Mouse (Mus musculus) heart, embryonic 12.5 days (tissue): ENCODE data around the gene Ncoa1. TPM values are rescaled to one million over a fixed set of nuclear protein-coding genes. Genes with fewer than 3 reads are reported as not detected.
A peak's percentile ranks its signal among the peaks of the same experiment; 100 is the strongest.
"Not testable (repeated sequence)": the region's sequence is repeated elsewhere in the genome, so short reads cannot be mapped to it uniquely, and the experiment has no call there.

ENCODE experiments used
- ATAC-seq: fragments of 200-750 bp; cut with Nextera tagmentation; 2 replicates; pipeline ENCODE4 v1.8.0; 2017; ENCODE audit warnings: moderate TSS enrichment, moderate library complexity; ENCODE audit not compliant: insufficient number of reproducible peaks, low FRiP score
- H3K27ac ChIP-seq: fragments of 300-500 bp; sonication (generic); 2 replicates; pipeline ENCODE4 v1.5.1; 2016; ENCODE audit warnings: mild to moderate bottlenecking, moderate library complexity; ENCODE audit not compliant: poor library complexity, severe bottlenecking
- H3K27me3 ChIP-seq: fragments of 300-500 bp; sonication (generic); replicated peaks from 2 replicates; pipeline ENCODE4 v1.6.1; 2016; ENCODE audit warnings: mild to moderate bottlenecking, moderate library complexity
- H3K36me3 ChIP-seq: fragments of 300-500 bp; sonication (generic); 2 replicates; pipeline ENCODE4 v1.6.1; 2016; ENCODE audit warnings: mild to moderate bottlenecking, moderate library complexity
- H3K4me1 ChIP-seq: fragments of 300-500 bp; sonication (generic); replicated peaks from 2 replicates; pipeline ENCODE4 v1.6.1; 2016; ENCODE audit warnings: mild to moderate bottlenecking
- H3K4me2 ChIP-seq: fragments of 300-500 bp; sonication (generic); 2 replicates; pipeline ENCODE4 v1.6.1; 2016; ENCODE audit warnings: mild to moderate bottlenecking, moderate library complexity
- H3K4me3 ChIP-seq: fragments of 300-500 bp; sonication (generic); 2 replicates; pipeline ENCODE4 v1.5.1; 2016; ENCODE audit warnings: mild to moderate bottlenecking
- H3K9ac ChIP-seq: fragments of 300-500 bp; sonication (generic); 2 replicates; pipeline ENCODE4 v1.6.1; 2016; ENCODE audit warnings: mild to moderate bottlenecking, moderate library complexity
- H3K9me3 ChIP-seq: fragments of 300-500 bp; sonication (generic); replicated peaks from 2 replicates; pipeline ENCODE4 v1.6.1; 2016; ENCODE audit warnings: mild to moderate bottlenecking, moderate library complexity
- WGBS: fragments of 180-500 bp; shearing (Covaris S2); methylation state at CpG from one replicate; pipeline ENCODE4 v1.1.7; 2016; 5-methylcytosine and 5-hydroxymethylcytosine counted together
- polyA plus RNA-seq: library from polyadenylated mRNA; unstranded; fragments of >200 nt; fragmentation: Nextera tagmentation; extraction: Ambion mirVana; gene quantifications from 2 replicates; pipeline ENCODE4 v1.2.1, GENCODE M21; 2016

Gene Ncoa1
- polyA plus RNA-seq, 1 experiment from 2014 or later, result 8.7 TPM

DNA sequence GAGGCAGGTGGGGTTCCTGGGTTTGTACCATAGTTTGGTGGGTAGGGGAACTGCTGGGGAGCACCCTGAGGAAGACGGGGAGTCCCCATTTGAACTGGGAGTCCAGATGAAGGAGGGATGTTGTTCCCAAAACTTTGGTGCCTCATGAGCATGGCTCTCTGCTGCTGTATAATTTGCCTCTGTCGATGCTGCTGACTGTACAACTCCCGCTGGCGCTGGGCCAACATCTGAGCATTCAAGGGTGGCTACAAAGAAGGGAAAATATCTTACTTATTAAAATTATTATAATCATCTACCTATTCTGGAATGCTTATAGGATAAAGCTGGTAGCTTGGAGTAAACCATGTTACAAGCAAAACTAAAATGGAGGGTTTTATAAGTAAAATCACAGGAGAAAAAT is 209.2 kb downstream of the Ncoa1 start:
- H3K36me3 ChIP-seq, result peaks cover 46% of the 10 kb centered on the region
- no peak overlapping the region for H3K4me3 ChIP-seq
- no peak overlapping the region for H3K27ac ChIP-seq
- H3K4me2 ChIP-seq, result no peak overlapping the region
- WGBS, result 89% methylated on average over 4 of the region's 4 CpGs
- H3K9ac ChIP-seq, result no peak overlapping the region
- H3K4me1 ChIP-seq, result no peaks in the 10 kb centered on the region
- H3K9me3 ChIP-seq, result peaks cover 7% of the 10 kb centered on the region; the same call in 1 of the 2 replicates
- no peak for ATAC-seq
- H3K27me3 ChIP-seq, result no peaks in the 10 kb centered on the region

DNA sequence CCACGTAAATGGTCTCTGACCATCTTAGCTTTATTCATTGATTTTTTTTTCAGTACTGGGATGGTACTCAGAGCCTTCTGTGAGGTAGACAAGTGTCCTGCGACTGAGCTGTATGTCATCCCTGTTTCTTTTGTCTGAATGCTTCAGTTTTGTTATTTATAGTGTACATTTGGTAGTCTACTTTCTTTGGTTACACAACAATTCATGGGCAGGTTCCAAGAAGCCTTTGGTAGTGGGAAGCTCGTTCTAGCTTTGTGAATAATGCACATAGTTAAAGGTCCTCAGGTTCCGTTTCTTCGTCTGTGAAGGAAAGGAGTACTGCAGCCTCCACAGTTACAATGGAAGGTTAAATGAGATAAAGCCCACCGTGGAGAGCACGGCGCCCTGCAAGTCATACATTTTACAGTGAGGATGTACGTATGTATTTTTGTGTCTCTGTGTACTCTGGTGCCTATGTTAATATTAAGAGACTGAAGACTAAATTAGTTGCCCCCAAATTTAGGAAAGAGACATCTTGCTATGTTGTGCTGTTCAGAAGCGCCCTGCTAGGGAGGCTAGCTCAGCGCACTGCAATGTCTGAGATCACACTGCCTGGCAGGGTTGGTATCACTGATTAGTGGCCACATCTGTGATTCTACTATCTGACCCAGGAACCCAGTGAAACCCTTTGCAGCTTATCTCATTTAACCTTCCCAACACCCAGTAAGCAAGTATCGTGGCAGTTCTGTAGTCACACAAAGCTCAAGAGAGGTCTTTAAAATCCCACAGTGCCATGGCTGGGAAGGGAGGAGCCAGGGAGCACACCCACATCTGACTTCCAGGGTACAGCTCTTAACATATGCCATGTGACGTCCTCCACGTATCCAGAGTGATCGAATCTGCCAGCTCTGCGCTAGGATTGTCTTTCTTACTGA is 224.0 kb downstream of the Ncoa1 start:
- H3K27ac ChIP-seq, result no peak overlapping the region
- no peak overlapping the region for H3K4me2 ChIP-seq
- ATAC-seq, result no peak
- H3K9ac ChIP-seq, result no peak overlapping the region
- no peak overlapping the region for H3K4me3 ChIP-seq
- no peaks in the 10 kb centered on the region for H3K4me1 ChIP-seq
- WGBS, result 80% methylated on average over 16 of the region's 16 CpGs
- H3K36me3 ChIP-seq, result peaks cover 26% of the 10 kb centered on the region
- H3K27me3 ChIP-seq, result no peaks in the 10 kb centered on the region
- H3K9me3 ChIP-seq, result no peaks in the 10 kb centered on the region

DNA sequence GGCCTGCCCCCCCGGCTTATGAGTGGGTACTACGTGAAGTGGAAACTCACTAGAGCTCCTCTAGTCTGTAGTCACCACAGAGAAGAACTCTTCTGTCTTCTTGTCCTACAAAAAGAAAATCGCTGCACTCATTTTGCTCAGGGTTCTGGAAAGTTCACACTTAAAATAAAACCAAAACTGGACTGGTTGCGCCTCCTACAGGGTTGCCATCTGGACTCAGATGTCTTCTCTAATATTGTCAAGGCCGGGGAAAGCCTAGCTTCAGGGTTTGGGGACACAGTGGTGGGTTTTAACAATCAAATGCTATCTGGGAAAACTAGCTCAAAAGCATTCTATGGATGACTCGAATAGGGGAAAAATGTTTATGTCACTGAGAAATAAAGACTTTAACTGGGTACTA is 227.2 kb downstream of the Ncoa1 start:
- WGBS, result 87% methylated on average over 6 of the region's 6 CpGs
- Histone ChIP-seq H3K4me3 (no peak overlapping the region), H3K9me3 (no peaks in the 10 kb centered on the region), H3K4me2 (no peak overlapping the region), H3K36me3 (peaks cover 27% of the 10 kb centered on the region), H3K27ac (no peak overlapping the region), H3K27me3 (no peaks in the 10 kb centered on the region), H3K9ac (no peak overlapping the region), H3K4me1 (0 out of 2 replicates have a peak, but pooled peaks cover 4% of the 10 kb centered on the region)
- no peak for ATAC-seq

DNA sequence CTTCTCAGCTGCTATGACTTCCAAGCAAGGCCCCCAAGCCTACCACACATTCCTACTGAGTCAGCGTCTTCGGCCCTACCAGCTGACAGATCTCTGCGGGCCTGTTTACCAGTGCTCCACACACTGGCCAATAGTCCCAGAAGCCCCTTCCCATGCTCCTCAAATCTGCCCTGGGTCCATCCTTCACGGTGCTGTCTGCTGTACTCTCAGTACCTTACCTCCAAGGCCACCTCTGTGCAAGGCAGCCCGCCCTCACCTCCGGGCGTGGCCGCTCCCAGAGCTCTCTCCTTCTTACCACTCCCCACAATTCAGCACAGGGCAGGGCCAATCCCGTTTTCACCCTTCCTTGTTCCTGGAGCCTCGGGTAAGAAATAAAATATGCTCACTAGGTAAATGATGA is 231.2 kb downstream of the Ncoa1 start:
- Histone ChIP-seq H3K4me2 (no peak overlapping the region), H3K4me1 (peaks cover 8% of the 10 kb centered on the region), H3K36me3 (peaks cover 5% of the 10 kb centered on the region; the same call in 1 of the 2 replicates), H3K9ac (no peak overlapping the region), H3K4me3 (no peak overlapping the region), H3K9me3 (no peaks in the 10 kb centered on the region), H3K27me3 (no peaks in the 10 kb centered on the region), H3K27ac (no peak overlapping the region)
- ATAC-seq, result no peak
- 81% methylated on average over 10 of the region's 10 CpGs for WGBS

DNA sequence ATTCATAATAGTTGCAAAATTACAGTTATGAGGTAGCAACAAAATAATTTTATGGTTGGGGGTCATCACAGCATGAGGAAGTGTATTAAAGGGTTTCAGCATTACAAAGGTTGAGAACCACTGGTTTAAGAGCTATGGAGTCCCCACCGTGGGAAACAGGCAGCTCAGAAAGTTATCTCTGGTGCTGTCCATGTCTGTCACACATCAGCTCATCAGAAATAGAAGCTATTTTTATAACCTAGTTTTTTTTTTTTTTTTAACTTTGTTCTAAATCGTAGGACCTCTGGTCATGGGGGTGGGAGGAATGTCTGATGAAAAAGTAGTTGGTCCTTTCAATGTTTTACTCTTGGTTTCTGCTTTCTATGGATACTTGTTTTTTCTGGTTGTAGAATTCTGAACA is 233.2 kb downstream of the Ncoa1 start:
- H3K4me3 ChIP-seq, result no peak overlapping the region
- H3K27me3 ChIP-seq, result no peaks in the 10 kb centered on the region
- no peak for ATAC-seq
- H3K27ac ChIP-seq, result no peak overlapping the region
- H3K4me2 ChIP-seq, result no peak overlapping the region
- peaks cover 15% of the 10 kb centered on the region for H3K4me1 ChIP-seq
- 39% methylated on average over 2 of the region's 2 CpGs for WGBS
- H3K9me3 ChIP-seq, result no peaks in the 10 kb centered on the region
- H3K36me3 ChIP-seq, result peaks cover 6% of the 10 kb centered on the region; the same call in 1 of the 2 replicates
- no peak overlapping the region for H3K9ac ChIP-seq

DNA sequence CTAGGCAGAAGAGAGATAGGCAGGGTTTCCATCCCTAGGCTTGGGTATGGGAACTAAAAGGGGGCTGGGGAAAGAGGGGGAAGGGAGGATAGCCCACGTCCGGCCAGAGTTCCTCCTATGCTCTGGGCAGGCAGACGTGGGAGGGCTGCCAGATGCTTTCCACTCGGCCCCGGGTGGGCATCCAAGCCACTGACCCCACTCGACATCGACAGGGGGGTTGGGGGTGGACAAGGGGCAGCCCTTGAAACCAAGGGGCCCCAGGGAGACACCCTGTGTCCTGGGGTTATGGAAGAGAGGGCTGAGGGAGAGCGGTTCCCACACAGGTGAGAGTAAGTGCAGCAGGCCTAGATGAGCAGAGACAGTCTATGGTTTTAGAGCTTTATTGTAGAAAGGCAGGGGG is 236.7 kb downstream of the Ncoa1 start:
- H3K4me2 ChIP-seq, result 0 out of 2 replicates have a peak overlapping the region, but pooled peaks have one; percentile 4
- H3K36me3 ChIP-seq, result peaks cover 26% of the 10 kb centered on the region
- not testable (repeated sequence) for H3K27me3 ChIP-seq, ATAC-seq, H3K4me3 ChIP-seq, H3K9me3 ChIP-seq, H3K9ac ChIP-seq
- peaks cover 11% of the 10 kb centered on the region for H3K4me1 ChIP-seq
- WGBS, result 57% methylated on average over 8 of the region's 8 CpGs
- H3K27ac ChIP-seq, result peak overlapping the region; percentile 27; the same call in 1 of the 2 replicates

DNA sequence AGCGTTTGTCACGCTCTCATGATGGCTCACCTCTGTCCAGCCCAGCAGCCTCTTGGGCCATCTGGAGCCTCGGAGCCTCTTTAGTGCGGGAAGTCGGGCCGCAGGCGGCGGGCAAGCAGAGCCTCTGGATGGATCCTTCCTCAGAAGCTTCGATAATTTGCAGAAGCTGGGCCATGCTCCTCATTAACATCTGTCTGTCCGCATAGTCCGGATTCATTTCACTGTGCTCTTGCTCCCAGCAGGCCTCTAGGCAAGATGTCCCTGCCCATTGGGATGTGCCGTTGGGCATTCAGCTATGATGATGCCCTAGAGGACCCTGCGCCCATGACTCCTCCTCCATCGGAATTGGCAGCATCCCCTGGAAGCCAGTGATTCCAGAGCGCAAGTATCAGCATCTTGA is 239.5 kb downstream of the Ncoa1 start:
- 90% methylated on average over 15 of the region's 15 CpGs for WGBS
- Histone ChIP-seq H3K4me3 (no peak overlapping the region), H3K9me3 (no peaks in the 10 kb centered on the region), H3K27me3 (no peaks in the 10 kb centered on the region), H3K4me2 (no peak overlapping the region), H3K36me3 (peaks cover 26% of the 10 kb centered on the region), H3K27ac (no peak overlapping the region), H3K4me1 (peaks cover 16% of the 10 kb centered on the region), H3K9ac (no peak overlapping the region)
- no peak for ATAC-seq

DNA sequence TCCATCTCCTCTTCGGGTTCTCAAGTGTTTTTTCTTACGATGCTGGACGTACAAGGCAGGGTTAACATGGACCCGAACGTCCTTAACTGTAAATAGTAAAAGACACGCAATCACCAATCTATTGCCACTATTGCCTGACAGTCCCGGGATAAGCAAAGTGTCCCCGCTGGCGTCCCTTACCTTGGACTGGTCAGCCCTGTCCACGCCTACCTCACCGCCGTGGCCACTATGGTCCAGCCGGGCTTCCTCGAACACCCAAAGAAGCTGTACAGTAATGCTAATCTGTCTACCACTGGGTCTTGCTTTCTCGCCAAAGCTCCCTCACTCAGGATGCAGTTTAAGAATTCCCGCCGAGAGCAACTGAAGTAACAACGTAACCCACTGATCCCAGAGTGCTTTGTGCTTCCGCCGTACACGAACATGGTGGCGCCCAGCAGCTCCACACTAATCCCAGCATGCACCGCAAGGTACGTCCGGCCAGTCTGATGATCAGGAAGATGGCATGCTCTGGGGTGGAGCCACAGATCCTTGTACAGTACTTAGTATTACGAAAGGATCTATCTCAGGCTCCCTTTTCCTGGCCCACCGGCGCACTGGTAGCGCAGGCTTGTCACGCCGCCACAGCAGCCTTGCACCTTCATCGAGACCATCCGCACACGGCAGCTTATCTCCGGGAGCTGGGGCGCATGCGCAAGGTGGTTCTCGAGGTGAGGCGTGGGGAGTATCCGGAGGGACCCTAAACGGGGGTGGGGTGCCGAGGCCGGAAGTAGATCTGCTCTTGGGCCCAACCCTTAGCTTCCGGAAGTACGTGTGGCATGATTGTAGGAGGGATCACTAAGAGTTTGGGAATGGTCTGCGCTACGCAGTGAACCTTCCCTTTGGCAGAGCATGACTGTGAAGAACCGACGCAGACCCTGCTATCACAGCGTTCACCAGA is 243.1 kb downstream of the Ncoa1 start, which contains the start of the genes Ptrhd1 and Cenpo:
Gene Ptrhd1 (plus strand): TSS at position 456 of the 937 bp plus-strand sequence.
Gene Cenpo (minus strand): TSS at position 723 of the 937 bp plus-strand sequence.
- Histone ChIP-seq H3K9ac (peak within 1 kb of the TSS; percentile 67), H3K4me2 (peak within 1 kb of the TSS; percentile 74), H3K27me3 (no peaks in the 10 kb centered on the region), H3K9me3 (no peaks in the 10 kb centered on the region), H3K4me1 (peaks cover 9% of the 10 kb centered on the region), H3K4me3 (peak within 1 kb of the TSS; percentile 75), H3K36me3 (peaks cover 42% of the 10 kb centered on the region), H3K27ac (peak within 1 kb of the TSS; percentile 90)
- WGBS, result under 1% methylated on average over 50 of the region's 50 CpGs
- ATAC-seq, result peak; percentile 96

DNA sequence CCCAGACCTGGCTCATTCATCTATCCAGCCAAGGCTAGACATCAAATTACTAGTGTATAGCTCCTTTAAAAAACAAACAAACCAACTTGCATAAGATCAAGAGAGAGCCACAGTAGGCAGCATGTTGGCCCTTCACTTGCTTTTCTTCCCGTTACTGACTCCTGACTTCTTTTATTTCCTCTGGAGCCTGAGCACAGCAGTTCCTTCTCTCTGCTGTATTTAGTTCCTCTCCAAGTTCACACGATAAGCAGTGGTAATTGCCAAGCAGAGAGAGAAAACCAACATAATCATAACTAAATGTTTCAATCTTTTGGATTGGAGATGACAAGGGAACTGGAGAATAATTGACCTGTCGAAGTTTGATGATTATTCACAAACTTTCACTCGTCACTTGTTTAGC is 244.2 kb downstream of the Ncoa1 start:
- no peak for ATAC-seq
- H3K4me2 ChIP-seq, result peak overlapping the region; percentile 53
- no peaks in the 10 kb centered on the region for H3K27me3 ChIP-seq
- 51% methylated on average over 4 of the region's 4 CpGs for WGBS
- H3K36me3 ChIP-seq, result peaks cover 37% of the 10 kb centered on the region
- peak overlapping the region; percentile 75 for H3K4me3 ChIP-seq
- H3K27ac ChIP-seq, result no peak overlapping the region
- H3K4me1 ChIP-seq, result peaks cover 9% of the 10 kb centered on the region
- H3K9me3 ChIP-seq, result no peaks in the 10 kb centered on the region
- peak overlapping the region; percentile 17 for H3K9ac ChIP-seq

DNA sequence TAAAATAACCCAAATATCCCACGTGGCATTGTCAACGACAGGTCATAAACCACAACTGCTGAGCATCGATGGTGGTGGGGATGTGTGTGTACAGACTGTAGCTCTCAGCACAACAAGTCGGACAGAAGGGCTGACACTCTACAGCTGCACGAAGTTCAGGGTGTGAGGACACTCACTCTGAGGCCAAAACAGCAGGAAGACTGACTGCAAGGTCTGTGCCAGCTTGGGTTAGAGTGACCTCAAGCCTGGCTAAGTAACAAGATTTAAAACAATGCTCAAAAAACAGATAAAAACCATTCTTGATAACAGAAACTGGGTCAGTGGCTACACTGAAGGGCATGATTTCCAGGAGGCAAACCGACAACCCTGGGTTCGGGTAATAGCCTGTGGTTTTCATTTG is 246.8 kb downstream of the Ncoa1 start:
- Histone ChIP-seq H3K4me1 (peaks cover 9% of the 10 kb centered on the region), H3K9ac (no peak overlapping the region), H3K27ac (no peak overlapping the region), H3K9me3 (no peaks in the 10 kb centered on the region), H3K4me3 (no peak overlapping the region), H3K36me3 (peaks cover 46% of the 10 kb centered on the region), H3K4me2 (no peak overlapping the region), H3K27me3 (no peaks in the 10 kb centered on the region)
- 92% methylated on average over 7 of the region's 7 CpGs for WGBS
- no peak for ATAC-seq

DNA sequence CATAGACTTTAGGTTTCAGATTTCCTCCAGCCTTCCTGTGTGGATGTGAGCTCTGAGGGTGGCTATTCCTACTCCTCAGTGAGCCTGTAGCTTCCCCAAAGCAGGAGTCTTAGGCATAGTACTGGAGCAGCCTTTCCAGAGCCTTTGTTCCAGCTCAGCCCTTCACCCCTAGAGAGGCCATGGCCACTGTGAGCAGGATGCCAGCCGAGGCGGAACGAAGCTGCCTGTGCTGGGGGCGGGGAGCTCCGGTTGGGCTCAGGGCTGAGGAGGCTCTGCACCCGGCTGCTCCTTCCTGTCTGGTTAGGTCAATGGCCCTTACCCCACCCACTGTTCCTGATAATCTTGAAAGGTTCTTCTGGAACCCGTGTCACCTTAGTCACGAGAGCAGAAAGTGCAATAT is 264.1 kb downstream of the Ncoa1 start:
- ATAC-seq, result no peak
- H3K27ac ChIP-seq, result no peak overlapping the region
- 50% methylated on average over 8 of the region's 8 CpGs for WGBS
- no peaks in the 10 kb centered on the region for H3K9me3 ChIP-seq
- H3K9ac ChIP-seq, result no peak overlapping the region
- H3K4me3 ChIP-seq, result no peak overlapping the region
- H3K4me1 ChIP-seq, result peaks cover 4% of the 10 kb centered on the region
- no peak overlapping the region for H3K4me2 ChIP-seq
- peaks cover 87% of the 10 kb centered on the region for H3K36me3 ChIP-seq
- no peaks in the 10 kb centered on the region for H3K27me3 ChIP-seq
